Mouse (Mus musculus): ENCODE results near the gene Bnc1. TPM values are rescaled to one million over a fixed set of nuclear protein-coding genes. Genes with fewer than 3 reads are reported as not detected.

Bnc1 gene
- polyA plus RNA-seq, 1 experiment, result not detected

DNA sequence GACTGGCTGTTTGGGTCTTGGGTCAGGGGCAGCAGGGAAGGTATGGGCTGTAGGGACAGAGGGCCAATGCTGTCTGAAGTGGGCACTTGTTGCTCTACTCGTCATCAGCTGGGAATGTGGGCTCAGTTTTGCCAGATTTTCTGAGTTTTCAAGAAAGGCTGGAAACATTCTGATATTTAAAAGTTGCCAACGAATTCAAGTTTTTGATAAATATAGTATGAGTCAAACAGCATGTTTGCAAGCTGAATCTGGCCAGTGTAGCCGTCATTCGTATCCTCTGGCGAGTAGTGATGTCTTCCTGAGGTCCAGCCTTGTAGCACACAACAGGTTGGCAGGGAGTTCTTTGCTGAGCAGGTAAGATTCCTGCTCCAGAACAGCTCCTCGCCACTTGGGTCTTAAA is 3.0 kb upstream of the Bnc1 start:
- no peak for TF ChIP-seq CTCF (IDR thresholded peaks at IDR 0.05; ENCODE audit: control insufficient read depth, insufficient read depth, low read length)
- no peak for TF ChIP-seq POLR2A (IDR thresholded peaks at IDR 0.05; ENCODE audit: borderline replicate concordance, control insufficient read depth, low read depth, low read length)
- Histone ChIP-seq H3K4me1 (ENCODE audit: control insufficient read depth, insufficient read depth, low read length) (no peaks in the 10 kb centered on the region), H3K4me3 (replicated peaks; ENCODE audit: control insufficient read depth, low read depth, low read length) (no peak overlapping the region), H3K27ac (ENCODE audit: control insufficient read depth, insufficient read depth, low read depth, low read length, poor library complexity) (no peak overlapping the region)
- WGBS, result 71% methylated on average over 6 of the region's 6 CpGs

DNA sequence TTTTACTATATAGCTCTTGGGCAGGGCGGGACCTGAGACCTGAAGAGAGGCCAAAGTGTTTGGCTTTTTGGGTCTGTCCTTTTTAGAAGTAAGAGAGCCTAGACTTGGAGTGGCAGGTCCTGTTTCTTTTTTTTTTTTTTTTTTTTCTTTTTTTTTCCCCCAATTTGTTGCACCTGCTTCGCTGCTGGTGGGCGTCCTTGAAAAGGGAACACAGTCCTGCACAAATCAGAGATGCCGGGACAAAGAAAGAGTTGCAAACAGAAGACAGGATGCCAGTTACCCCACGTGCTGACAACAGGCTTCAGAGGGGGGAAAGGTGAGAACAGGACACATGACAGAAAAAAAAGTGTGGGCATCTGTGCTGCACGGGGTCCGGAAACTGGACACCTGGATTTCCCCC is 1.0 kb upstream of the Bnc1 start:
- no peak for TF ChIP-seq CTCF (IDR thresholded peaks at IDR 0.05; ENCODE audit: control insufficient read depth, insufficient read depth, low read length)
- no peak for TF ChIP-seq POLR2A (IDR thresholded peaks at IDR 0.05; ENCODE audit: borderline replicate concordance, control insufficient read depth, low read depth, low read length)
- 47% methylated on average over 7 of the region's 7 CpGs for WGBS
- Histone ChIP-seq H3K4me1 (ENCODE audit: control insufficient read depth, insufficient read depth, low read length) (no peaks in the 10 kb centered on the region), H3K4me3 (replicated peaks; ENCODE audit: control insufficient read depth, low read depth, low read length) (no peak overlapping the region), H3K27ac (ENCODE audit: control insufficient read depth, insufficient read depth, low read depth, low read length, poor library complexity) (no peak overlapping the region)

- Histone ChIP-seq H3K4me1 (ENCODE audit: control insufficient read depth, insufficient read depth, low read length) (no peaks in the 10 kb centered on the region), H3K27ac (ENCODE audit: control insufficient read depth, insufficient read depth, low read depth, low read length, poor library complexity) (no peak overlapping the region), H3K4me3 (replicated peaks; ENCODE audit: control insufficient read depth, low read depth, low read length) (no peak overlapping the region)
- TF ChIP-seq CTCF (IDR thresholded peaks at IDR 0.05; ENCODE audit: control insufficient read depth, insufficient read depth, low read length), result no peak
- no peak for TF ChIP-seq POLR2A (IDR thresholded peaks at IDR 0.05; ENCODE audit: borderline replicate concordance, control insufficient read depth, low read depth, low read length)
- WGBS, result 3% methylated on average over 36 of the region's 36 CpGs
These were observed 456 bp downstream of the Bnc1 start for GRCm38 (mm10) chr7:81991611-81992061.

- TF ChIP-seq CTCF (IDR thresholded peaks at IDR 0.05; ENCODE audit: control insufficient read depth, insufficient read depth, low read length) (no peak), POLR2A (IDR thresholded peaks at IDR 0.05; ENCODE audit: borderline replicate concordance, control insufficient read depth, low read depth, low read length) (no peak)
- 13% methylated on average over 12 of the region's 12 CpGs for WGBS
- Histone ChIP-seq H3K4me1 (ENCODE audit: control insufficient read depth, insufficient read depth, low read length) (no peaks in the 10 kb centered on the region), H3K27ac (ENCODE audit: control insufficient read depth, insufficient read depth, low read depth, low read length, poor library complexity) (no peak overlapping the region), H3K4me3 (replicated peaks; ENCODE audit: control insufficient read depth, low read depth, low read length) (no peak overlapping the region)
These were observed 976 bp downstream of the Bnc1 start for GRCm38 (mm10) chr7:81991116-81991515.

GRCm38 (mm10) chr7:81983651-81984050 is 8.4 kb downstream of the Bnc1 start:
- Histone ChIP-seq H3K4me1 (ENCODE audit: control insufficient read depth, insufficient read depth, low read length) (no peaks in the 10 kb centered on the region), H3K4me3 (replicated peaks; ENCODE audit: control insufficient read depth, low read depth, low read length) (no peak overlapping the region), H3K27ac (ENCODE audit: control insufficient read depth, insufficient read depth, low read depth, low read length, poor library complexity) (no peak overlapping the region)
- WGBS, result 77% methylated on average over 6 of the region's 6 CpGs
- TF ChIP-seq CTCF (IDR thresholded peaks at IDR 0.05; ENCODE audit: control insufficient read depth, insufficient read depth, low read length) (no peak), POLR2A (IDR thresholded peaks at IDR 0.05; ENCODE audit: borderline replicate concordance, control insufficient read depth, low read depth, low read length) (no peak)

DNA sequence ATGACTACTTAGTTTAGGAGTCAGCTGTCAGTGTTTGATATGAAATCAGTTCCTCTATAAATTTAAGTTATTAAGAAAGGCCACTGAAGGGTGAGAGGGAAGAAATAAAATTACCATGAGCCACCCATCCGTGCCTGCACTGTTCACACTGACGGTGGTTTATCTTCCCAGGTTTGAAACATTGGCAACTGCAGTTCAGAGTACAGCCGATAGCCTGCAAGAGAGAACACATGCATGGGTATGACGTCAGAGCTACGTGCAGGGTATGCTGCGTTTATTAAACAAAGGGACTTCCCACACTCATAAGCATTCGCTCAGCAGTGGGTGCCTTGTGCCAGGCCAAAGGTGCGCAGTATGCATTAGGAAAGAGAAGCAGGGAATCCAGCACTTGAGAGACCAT is 13.8 kb downstream of the Bnc1 start:
- H3K27ac ChIP-seq (ENCODE audit: control insufficient read depth, insufficient read depth, low read depth, low read length, poor library complexity), result no peak overlapping the region
- TF ChIP-seq CTCF (IDR thresholded peaks at IDR 0.05; ENCODE audit: control insufficient read depth, insufficient read depth, low read length) (no peak), POLR2A (IDR thresholded peaks at IDR 0.05; ENCODE audit: borderline replicate concordance, control insufficient read depth, low read depth, low read length) (no peak)
- WGBS, result 82% methylated on average over 8 of the region's 8 CpGs
- no peak overlapping the region for H3K4me3 ChIP-seq (replicated peaks; ENCODE audit: control insufficient read depth, low read depth, low read length)
- no peaks in the 10 kb centered on the region for H3K4me1 ChIP-seq (ENCODE audit: control insufficient read depth, insufficient read depth, low read length)

DNA sequence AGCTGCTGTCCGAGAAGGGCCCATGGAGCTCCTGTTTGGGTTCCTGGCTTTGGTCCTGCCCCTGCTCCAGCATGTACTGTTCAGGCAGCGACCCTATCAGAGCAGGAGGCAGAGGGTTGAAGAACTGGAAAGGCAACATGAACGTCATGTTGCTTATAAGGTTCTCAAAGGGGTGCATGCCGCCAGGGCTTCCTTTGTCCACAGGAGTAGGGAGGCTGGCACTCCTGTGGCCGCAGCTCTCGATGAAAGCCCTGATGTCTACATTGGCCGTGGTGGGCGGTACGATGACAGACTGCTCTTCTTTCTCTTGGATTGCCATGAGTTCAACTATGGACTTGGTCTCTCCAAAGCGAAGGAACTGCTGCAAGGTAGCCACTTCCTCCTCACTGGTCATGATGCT is 17.5 kb downstream of the Bnc1 start:
- 84% methylated on average over 10 of the region's 10 CpGs for WGBS
- no peaks in the 10 kb centered on the region for H3K4me1 ChIP-seq (ENCODE audit: control insufficient read depth, insufficient read depth, low read length)
- TF ChIP-seq CTCF (IDR thresholded peaks at IDR 0.05; ENCODE audit: control insufficient read depth, insufficient read depth, low read length) (no peak), POLR2A (IDR thresholded peaks at IDR 0.05; ENCODE audit: borderline replicate concordance, control insufficient read depth, low read depth, low read length) (no peak)
- H3K27ac ChIP-seq (ENCODE audit: control insufficient read depth, insufficient read depth, low read depth, low read length, poor library complexity), result no peak overlapping the region
- H3K4me3 ChIP-seq (replicated peaks; ENCODE audit: control insufficient read depth, low read depth, low read length), result no peak overlapping the region

- WGBS, result 92% methylated on average over 12 of the region's 12 CpGs
- TF ChIP-seq POLR2A (IDR thresholded peaks at IDR 0.05; ENCODE audit: borderline replicate concordance, control insufficient read depth, low read depth, low read length), result no peak
- no peak for TF ChIP-seq CTCF (IDR thresholded peaks at IDR 0.05; ENCODE audit: control insufficient read depth, insufficient read depth, low read length)
These were observed 18.2 kb downstream of the Bnc1 start for GRCm38 (mm10) chr7:81973939-81974338.

GRCm38 (mm10) chr7:81973339-81973738 is 18.8 kb downstream of the Bnc1 start:
- no peaks in the 10 kb centered on the region for H3K4me1 ChIP-seq (ENCODE audit: control insufficient read depth, insufficient read depth, low read length)
- TF ChIP-seq CTCF (IDR thresholded peaks at IDR 0.05; ENCODE audit: control insufficient read depth, insufficient read depth, low read length) (no peak), POLR2A (IDR thresholded peaks at IDR 0.05; ENCODE audit: borderline replicate concordance, control insufficient read depth, low read depth, low read length) (no peak)
- 84% methylated on average over 5 of the region's 5 CpGs for WGBS

More at GRCm38 (mm10) chr7:81973939-81974338, 18.2 kb downstream of the Bnc1 start:
- Histone ChIP-seq H3K4me3 (replicated peaks; ENCODE audit: control insufficient read depth, low read depth, low read length) (no peak overlapping the region), H3K4me1 (ENCODE audit: control insufficient read depth, insufficient read depth, low read length) (no peaks in the 10 kb centered on the region), H3K27ac (ENCODE audit: control insufficient read depth, insufficient read depth, low read depth, low read length, poor library complexity) (no peak overlapping the region)

More at GRCm38 (mm10) chr7:81973339-81973738, 18.8 kb downstream of the Bnc1 start:
- Histone ChIP-seq H3K27ac (ENCODE audit: control insufficient read depth, insufficient read depth, low read depth, low read length, poor library complexity) (no peak overlapping the region), H3K4me3 (replicated peaks; ENCODE audit: control insufficient read depth, low read depth, low read length) (no peak overlapping the region)

All from bone marrow, adult 2 months (tissue).